Mouse (Mus musculus) heart, adult 11 months (tissue): ENCODE data around the gene Kalrn.
A peak's percentile ranks its signal among the peaks of the same experiment; 100 is the strongest.

ENCODE experiments used
- DNase-seq: peaks from one replicate; pipeline ENCODE4 v3.0.0; 2022

Gene Kalrn

DNA sequence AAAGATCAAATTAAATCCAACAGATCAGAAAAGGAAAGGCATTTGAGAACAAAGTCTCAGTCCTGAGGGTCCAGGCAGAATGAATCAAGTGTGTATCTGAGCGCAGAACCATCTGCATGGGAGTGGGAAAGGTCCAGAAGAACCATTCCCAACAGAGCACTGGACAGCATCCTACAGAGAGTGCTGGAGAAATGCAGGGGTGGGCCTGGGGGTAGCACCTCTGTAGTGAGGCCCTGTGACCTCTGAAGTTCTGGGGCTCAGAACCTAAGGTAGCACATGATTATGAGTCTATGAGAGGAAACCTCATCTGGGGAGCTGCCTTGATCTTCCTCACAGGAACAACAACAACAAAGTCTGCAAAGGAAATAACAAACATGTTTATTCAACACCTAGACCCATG is 20.6 kb downstream of the Kalrn start:
- DNase-seq, result peak; percentile 54

DNA sequence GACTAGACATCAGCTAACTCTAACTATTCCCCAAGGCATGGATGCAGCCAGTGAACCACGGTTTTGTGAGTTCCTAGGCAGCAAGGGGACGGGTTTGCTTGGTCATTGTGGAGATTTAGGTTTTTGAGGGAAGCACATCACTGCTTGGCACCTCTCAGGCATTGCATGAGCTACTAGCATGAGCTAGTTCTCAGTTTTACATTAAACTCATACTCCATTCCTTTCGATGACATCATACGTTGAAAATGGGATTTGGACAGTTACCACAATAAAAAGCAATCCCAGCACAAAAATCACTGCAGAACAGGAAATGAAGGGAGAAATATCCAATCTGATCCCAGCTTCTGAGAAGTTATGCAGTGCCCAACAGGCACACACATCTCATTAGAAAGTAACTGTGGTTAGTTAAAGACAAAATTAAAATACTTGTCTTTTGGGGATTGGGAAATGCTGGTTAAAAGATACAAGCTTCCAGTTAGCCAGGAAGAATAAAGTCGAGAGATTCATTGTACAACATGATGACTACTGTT is 23.8 kb downstream of the Kalrn start:
- no peak for DNase-seq

DNA sequence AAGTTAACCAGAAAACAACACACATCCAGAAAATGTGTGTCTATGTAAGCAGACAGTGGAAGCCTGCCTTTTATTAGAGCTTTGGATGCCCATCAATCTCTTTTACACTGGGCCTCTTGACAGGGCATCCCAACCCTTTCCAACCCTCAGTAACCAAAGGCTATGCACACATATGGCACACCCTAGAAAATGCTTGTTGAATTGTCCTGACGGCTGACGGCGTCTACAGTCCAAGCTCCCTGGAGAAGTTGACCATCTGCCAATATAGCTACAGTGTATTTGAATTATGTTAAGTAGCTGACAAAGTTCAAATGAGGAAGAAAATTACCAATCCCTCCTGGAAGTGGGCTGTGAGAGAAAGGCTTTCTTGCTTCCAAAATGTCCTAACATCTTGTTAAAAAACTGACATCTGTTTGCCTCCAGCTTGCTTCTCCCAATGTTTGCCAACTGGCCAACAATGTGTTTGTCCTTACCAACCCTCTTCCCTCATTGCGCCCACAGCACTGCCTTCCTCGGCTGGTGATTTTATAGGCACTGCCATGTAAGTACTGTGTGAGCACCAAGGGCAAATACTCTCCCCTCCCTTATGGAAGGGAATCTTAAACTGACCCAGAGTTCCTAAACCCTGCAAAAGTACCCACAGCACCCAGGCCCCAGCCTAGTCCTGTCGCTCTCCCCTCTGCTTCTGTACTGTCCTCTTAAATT is 26.4 kb downstream of the Kalrn start:
- peak; percentile 73 for DNase-seq

DNA sequence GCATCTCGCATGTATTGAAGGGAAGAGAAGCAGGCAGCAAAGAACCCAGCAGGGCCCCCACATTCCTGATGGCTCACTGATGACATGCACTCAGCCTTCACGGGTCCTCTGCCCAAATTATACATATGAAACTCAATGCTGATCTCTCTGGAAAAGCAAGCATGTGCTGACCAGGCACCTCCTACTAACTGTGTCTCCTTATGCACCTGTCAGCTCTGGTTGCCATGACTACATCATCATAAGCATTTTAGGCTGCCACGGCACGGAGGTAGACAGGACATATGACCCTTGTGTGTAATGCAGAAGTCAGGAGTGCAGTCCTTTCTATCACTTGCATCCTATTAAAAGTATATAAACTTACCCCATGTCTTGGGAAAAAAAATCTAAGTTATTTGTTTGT is 29.6 kb downstream of the Kalrn start:
- peak; percentile 83 for DNase-seq

DNA sequence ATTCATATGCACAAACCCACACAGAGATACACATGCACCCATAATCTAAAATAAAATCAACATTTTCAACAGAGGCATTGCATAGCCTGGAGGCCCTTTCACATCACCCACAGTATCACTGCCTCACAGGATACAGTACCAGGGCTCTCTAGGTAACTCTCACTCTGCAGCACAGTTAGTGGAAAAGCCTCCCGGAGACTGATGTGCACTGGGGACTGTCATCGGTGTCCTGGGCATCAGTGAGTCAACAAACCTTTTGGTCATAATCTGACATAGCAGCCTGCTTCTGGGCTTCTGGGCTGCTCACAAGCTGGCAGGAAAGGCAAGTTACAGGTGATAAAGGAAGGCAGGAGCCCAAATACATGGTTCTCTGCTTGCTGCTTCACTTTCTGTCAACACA is 31.0 kb downstream of the Kalrn start:
- peak; percentile 70 for DNase-seq

DNA sequence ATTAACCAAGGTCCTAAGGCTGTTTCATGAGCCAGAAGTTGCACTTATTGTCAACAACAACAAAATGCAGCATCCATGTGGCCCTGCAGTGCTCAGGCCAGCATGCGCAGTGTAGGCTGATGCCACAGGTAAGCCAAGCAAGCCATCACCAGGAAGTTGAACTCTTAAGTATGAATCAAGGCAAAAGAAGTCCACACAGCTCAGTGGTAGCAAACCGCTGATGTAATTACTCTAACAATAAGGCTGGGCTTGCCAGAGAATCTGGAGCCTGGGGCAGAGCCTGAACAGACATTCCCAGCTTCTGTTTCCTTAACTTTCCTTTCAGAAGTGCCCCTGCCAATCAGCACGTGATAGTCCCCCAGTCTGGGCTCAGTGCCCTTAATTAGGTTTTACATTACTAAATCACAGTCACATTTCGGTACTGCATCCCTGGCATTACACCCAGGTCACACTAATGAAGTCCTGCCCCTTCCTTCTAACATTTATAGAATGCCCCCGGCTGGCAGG is 34.6 kb downstream of the Kalrn start:
- DNase-seq, result peak; percentile 77

DNA sequence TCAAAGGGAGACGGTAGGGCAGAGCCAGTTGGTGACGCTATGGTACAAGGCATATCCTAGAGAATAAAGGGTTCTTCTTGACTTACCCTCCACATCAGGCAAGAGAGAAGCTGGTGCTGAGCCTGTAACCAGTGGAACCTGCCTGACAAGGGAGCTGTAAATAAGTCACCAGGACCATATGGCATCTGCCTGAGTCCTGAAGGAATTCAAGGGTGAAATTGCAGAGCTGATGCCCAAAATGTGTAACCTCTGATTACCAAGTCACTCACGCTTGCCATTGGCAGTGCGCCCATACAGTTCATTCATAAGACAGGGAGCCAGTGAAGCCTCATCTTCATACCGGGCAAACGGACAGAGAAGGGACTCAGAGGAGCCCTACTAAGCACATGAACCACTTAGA is 37.0 kb downstream of the Kalrn start:
- DNase-seq, result peak; percentile 82

DNA sequence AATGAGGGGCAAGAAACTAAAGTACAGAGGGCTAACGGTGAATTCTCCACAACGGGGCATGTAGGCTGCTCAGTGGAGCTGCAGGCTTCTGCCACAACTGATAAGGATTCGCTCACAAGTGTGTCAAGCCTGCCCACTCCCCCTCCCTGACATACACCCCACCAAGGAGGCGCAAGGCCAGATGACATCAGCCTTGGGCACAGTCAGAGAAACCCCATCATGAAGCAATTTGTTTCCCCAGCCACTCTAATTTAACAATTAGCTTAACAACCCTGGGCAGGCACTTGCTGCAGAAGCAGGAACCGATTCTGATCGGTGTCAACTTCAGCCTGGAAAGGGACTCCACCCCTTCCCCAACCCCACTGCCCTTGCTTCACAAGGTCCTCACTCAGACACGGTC is 38.2 kb downstream of the Kalrn start:
- peak; percentile 94 for DNase-seq

DNA sequence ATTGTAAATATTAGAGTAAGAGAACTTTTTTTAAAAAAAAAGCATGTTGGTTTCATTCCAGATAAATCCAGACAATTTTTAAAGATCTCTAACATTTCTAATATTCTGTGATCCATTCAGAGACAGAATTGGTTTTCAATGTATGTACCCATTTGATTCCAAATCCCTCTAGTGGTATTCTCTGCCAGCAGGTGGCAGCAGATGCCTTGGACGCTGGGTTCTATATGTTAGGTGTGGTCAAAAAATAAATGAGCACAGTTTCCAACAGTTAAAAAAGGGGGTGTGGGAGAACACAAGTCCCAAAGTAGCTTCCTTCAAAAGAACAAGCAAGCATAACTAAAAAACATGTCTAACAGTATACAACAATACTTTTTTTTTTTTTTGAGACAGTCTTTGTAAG is 41.8 kb downstream of the Kalrn start:
- DNase-seq, result no peak

DNA sequence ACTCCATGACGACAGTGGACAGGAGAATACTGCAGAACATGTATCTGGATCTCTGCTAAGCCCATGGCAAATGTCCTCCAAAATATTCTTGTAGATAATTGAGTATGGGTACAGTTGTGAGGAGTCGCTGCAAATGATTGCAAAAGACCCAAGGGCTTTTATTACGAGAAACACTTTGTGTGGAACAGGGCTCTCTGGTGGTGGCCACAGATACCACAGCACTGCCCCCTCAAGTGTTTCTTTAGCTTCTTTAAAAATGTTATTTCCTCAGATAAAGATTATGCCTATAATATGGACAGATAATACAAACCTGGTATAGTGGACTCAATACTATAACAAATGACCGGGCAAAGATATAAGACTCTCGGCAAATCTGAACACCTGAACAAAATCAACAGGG is 43.3 kb downstream of the Kalrn start:
- DNase-seq, result no peak

DNA sequence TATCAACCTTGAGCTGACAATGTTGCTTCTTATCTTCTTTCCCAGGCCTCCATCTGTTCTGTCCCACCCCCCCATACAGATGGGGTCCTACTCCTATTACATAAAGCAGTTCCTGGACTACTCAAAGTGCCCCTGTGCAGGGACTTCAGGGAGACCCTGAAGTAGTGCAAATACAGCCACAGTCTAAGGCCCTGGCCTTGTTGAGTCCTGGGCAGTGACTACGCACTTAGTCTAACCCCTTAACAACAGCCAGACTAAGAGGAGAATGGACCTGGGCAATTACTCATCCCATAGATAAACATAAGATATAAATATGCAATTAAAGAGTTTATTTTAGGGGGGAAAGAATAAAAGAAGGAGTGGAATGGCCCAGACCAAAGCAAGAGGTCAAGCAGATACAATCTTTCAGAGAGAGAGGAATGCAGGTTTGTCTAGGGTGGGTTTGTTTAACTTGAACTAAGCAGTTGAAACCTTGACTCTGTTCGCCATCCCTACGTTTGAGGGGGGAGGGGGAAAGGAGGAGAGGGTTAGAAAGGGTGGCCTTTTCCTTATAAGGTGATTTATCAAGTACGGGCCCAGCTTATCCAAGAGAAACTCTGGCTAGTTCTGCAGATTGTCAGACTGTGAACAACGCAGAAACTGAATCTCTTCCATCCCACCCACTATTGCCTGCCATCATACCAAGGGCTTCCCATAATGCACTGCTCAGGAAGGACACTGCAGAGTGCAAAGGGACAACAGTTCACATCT is 44.9 kb downstream of the Kalrn start:
- DNase-seq, result peak; percentile 39

DNA sequence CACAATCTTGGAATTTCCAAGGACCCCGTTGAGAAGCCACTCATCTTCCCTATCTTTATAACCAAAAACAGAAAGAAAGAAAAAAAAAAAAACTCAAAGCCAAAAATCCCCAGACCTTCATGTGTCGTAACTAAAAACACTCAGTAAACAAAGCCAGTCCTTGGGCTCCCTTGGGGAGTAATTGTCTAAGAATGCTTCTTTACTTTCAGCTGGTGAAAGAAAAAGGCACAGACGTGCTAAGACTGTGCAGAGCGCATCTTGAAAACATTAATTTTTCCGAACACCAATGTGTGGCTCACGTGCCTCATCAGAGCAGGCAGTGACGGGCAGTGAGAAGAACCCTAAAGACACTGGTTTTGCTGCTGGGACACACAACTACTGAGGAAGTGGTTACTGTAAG is 47.0 kb downstream of the Kalrn start:
- DNase-seq, result no peak

DNA sequence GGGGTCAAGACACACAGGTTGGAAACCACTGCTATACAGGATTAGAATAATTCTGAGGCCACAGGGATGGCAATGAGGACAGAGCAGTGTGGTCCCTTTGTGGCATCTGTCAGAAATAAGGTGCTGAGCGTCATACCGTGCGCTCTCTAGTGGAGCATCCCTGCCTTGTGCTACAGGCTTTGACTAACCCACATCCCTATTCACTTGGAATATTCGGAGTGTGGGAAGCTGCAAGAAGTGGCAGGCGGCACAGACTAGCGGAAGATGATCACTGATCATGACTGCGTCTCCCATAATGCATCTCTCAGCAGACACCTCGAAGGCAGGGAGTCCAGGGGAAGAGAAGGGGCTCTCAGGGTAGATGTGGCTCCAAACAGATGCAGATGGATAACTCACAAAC is 47.5 kb downstream of the Kalrn start:
- no peak for DNase-seq

DNA sequence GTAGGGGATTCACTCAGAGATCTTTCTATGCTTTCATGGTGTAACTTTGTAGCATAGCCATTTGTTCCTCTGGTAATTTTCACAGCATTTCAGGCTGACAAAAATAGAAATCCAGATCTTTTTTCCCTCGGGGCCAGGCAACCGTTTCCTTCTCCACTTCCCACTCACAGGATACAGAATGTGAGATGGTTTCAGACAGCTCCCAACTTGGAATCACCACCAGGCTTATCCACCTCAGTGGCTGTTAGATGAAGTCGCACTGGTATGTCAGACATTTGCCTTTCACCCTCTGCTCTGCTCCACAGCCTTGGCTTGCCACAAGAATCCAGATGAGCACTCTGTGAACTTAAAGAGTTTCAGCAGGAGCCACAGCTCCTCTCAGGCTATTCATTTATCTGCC is 48.1 kb downstream of the Kalrn start:
- DNase-seq, result peak; percentile 89

DNA sequence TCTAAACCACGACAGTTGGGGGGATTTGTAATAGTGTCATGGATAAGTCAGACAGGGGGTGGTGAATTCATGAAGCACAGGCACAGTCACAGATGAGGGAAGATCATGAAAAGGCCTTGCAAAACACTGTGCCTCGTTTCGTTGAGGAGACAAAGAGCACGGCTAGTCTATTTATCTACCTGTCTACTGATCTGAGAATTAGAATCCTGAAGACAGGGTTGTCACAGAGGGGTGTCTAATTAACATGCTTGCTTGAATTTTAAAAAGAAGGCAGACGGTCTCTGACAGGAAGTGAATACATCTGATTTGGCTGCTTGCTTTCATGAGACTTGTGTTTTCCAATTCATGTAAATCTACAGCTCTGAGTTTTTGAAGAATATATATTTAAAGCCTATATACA is 52.3 kb downstream of the Kalrn start:
- DNase-seq, result peak; percentile 74

DNA sequence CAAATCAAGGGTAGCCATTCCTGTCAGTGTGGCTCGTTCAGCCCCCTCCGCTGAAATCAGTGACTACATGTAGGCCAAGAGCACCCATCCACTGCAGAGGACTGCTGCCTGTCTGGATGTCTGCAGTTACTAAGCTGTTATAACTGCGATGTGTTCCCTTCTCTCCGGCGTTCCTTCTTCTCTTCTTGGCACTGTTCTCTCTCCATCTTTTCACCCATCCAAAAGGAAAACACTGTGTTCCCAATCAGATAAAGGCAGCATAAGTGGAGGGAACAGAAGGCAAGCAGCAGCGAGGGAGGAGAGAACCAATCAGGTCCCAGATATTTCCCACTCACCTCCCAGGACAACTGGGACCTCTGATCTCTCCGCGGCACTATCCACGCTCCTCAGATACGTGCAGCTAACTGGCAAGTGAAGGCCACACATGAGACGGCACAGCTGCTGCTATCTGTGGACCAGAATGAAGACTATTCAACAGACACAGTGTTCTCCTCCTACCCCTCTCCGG is 56.4 kb downstream of the Kalrn start:
- peak; percentile 83 for DNase-seq

DNA sequence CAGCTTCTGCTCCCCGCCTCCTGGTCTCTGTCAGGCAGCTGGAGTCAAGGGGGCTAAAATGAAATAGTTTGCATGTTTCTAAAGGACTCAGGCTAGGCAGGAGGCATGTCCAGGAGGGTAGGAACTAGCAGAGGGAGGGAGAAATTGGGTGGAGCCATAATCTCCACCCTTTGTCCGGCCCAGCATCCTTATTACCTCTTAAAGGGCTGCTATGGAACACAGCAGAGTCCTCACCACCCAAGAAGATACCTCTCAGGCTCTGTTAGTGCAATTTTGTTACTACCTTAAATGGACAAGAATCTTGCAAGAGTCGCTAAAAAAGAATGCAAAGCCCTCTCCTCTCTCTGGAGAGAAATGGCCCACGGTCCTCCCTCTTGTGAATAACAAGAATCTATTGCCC is 57.8 kb downstream of the Kalrn start:
- DNase-seq, result peak; percentile 79

DNA sequence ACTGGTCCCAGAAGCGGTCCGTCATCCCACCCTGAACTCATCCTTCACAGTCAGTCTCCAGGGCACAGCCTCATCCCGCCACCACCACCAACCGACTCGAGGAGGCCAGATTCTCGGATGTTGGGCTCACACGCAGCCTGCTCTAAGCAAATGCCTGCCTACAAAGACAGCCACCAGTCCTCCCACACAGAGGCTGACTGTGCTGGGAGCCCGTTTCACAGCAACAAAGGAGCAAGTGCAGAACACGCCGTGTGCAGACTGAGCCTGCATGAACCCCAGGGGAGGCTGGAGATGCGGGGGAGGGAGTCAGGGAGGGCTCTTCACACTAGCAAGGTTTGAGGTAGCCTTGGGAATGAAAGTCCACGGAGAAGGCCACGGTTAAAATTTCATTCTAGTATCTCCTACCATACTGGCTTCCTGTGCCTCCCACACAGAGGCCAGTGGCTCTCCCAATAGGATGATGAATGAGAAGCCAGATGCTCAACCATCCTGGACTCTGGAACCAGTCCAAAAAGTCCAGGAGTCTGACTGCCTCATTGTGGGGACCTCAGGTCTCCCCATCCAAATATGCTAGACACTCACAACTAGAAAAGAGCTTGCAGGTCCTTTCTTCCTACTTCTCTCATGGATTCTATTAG is 59.3 kb downstream of the Kalrn start:
- peak; percentile 94 for DNase-seq

DNA sequence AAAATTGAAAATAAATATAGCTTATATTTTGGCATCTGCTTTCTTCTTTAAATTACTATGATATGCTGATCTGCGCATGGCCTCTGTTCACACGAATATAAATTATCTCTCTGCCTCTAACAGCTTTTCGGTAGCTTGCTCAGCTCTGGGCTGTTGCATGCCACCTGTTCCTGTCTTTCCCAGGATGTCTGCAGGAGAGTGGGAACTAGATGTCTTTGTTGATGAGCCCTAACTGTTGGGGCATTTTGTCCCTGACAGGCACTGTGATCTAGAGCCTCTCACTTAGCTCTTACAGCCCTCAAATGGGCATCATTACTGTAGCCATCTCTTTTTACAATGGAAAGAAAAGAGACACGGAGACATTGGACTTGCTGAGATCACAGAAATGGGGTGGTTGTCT is 61.0 kb downstream of the Kalrn start:
- peak; percentile 70 for DNase-seq

DNA sequence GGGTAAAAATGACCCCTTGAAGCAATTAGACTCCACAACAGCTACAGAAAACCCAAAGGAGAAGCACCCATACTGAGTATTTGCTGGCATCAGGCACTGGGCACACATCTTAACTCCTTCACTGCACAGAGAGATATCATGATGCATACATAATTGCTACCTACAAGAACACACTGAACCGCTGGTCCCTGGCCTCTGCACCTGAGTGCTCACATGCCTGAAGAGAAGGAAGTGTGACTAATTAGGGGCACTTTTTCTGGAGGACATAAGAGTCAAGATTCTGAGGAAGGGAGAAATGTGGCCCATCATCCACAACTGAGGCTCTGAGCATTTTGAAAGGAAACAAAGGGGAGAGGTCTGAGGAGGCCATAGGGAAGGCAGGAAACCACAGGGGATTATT is 65.2 kb downstream of the Kalrn start:
- DNase-seq, result peak; percentile 74

DNA sequence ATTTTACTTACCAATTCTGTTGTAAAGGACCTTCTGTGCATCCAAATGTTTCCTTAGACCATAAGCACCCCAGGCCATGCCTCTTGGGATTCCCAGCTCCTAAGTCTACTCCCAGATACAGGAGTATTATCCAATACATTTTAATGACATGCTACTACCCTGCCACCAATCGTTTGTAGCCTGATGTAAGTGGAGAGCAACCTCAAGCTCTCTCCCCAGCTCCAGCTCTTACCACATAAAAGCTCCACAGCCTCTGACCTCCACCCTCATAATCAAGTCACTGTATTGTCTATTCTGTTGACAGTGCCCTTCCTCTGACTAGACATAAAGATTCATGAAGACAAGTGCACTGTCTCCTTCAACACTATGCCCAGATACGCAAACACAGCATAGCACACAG is 67.3 kb downstream of the Kalrn start:
- DNase-seq, result peak; percentile 41

DNA sequence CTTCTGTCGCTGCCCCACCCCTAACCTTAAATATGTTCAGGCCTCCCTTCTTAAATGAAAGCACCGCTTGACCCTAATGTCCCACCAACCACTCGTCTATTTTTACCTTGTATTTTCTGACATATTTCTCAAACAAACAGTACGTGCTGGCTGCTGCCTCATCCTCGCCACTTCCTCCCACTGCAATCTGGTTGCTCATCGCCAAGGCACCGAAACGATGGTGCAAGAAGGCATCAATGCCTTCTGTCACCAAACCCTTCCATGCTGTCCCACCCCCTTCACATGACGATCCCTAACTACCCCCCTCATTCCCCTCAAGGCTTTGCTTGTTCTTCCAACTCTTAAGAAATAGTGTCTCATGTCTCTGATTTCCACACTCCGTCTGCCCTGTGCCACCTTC is 69.1 kb downstream of the Kalrn start:
- peak; percentile 54 for DNase-seq

DNA sequence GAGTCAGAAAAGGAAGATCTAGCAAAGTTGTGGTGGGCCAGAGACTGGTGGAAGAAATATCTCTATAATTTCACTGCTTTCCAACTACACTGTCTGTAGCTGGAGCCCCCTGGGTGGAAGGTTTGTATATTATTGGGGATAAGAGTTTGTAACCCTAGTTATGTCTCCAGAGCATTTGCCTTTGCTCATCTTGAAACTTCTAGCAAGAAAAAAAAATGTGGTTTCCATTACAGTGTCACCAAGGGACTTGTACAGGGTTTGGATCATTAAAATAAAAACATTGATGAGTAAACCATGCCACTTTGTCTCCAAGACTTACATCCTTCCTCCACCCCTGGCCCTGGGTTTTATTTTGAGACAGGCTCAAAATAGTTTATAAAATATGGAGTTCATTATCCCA is 71.2 kb downstream of the Kalrn start:
- no peak for DNase-seq

DNA sequence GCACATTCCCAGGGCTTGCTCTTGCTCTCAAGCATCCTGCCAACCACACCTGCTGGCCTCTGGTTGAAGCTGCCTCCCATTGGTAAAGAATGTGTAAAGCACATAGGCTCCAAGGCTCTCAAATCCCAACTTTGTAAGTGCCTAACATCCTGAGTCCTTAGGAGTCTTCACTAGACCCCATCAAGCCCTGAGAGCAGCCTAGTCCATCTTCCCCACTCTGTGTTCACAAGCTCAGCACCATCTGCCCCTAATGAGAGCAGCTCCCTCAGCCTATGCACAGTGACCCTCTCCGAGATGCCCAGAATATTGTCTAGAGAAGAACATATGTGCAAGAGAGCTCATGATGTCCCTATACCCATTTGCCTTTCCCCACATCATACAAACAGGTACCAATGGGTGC is 78.6 kb downstream of the Kalrn start:
- DNase-seq, result peak; percentile 84
